Mouse (Mus musculus): ENCODE data around the gene Olfr1499.

GRCm38 (mm10) chr19:13768565-13769276, 50.5 kb downstream of the Olfr1499 start:
- TF ChIP-seq CTCF (IDR thresholded peaks at IDR 0.05; ENCODE audit: insufficient read depth, low read length), result no peak
- no peak for TF ChIP-seq POLR2A (IDR thresholded peaks at IDR 0.05; ENCODE audit: borderline replicate concordance, extremely low read depth, low read depth, low read length)

Measured in lung, adult 2 months (tissue).